8 mouse cellular contexts compared by ENCODE assay signal in genomic region chr4:126253637-126254272, GRCm38 (mm10). TPM values are rescaled to one million over a fixed set of nuclear protein-coding genes. Genes with fewer than 3 reads are reported as not detected.
A peak's percentile ranks its signal among the peaks of the same experiment; 100 is the strongest.
DNase-seq lines count a peak whose midpoint lies in the region; ATAC-seq and TF ChIP-seq lines count a peak whose summit lies in the region.

No protein-coding gene starts in this region.

- peak overlapping the region; percentile 88 for H3K4me3 ChIP-seq in heart, postnatal 0 days (ENCODE audit: low read depth, low read length)

- no peak for TF ChIP-seq CTCF in heart, postnatal 0 days (IDR thresholded peaks at IDR 0.05; ENCODE audit: low read depth)

- ATAC-seq in heart, postnatal 0 days (ENCODE audit: insufficient read depth, low read depth): no peak
- 0 out of 2 replicates have a peak, but pooled peaks have one; percentile 25 for ATAC-seq in megakaryocyte progenitor cell, adult 5-6 weeks (replicated peaks; ENCODE audit: poor library complexity)

- H3K9ac ChIP-seq in heart, postnatal 0 days (replicated peaks; ENCODE audit: low read depth, low read length): peak overlapping the region; percentile 90

- peak overlapping the region; percentile 89 for H3K4me2 ChIP-seq in heart, postnatal 0 days (ENCODE audit: low read depth, low read length)

- H3K27me3 ChIP-seq in heart, postnatal 0 days (ENCODE audit: control insufficient read depth, insufficient read depth, low read length): no peaks in the 10 kb centered on the region

- 58% methylated on average over 14 of the region's 14 CpGs for WGBS in heart, postnatal 0 days

- H3K36me3 ChIP-seq in heart, postnatal 0 days (replicated peaks; ENCODE audit: control insufficient read depth, insufficient read depth, low read length): no peaks in the 10 kb centered on the region

- peak overlapping the region; percentile 96 for H3K27ac ChIP-seq in heart, postnatal 0 days (ENCODE audit: low read depth)

- no peak for TF ChIP-seq EP300 in heart, postnatal 0 days (IDR thresholded peaks at IDR 0.05; ENCODE audit: low read depth)

- H3K4me1 ChIP-seq in heart, postnatal 0 days (ENCODE audit: control insufficient read depth, insufficient read depth): peaks cover 69% of the 10 kb centered on the region

- H3K9me3 ChIP-seq in heart, postnatal 0 days (replicated peaks; ENCODE audit: control insufficient read depth, low read length): no peaks in the 10 kb centered on the region

- DNase-seq in heart, adult 11 months: peak; percentile 92
- DNase-seq in heart, adult 9 months (ENCODE audit: low spot score in 2 of 2): no peak
- peak; percentile 66 for DNase-seq in CD4-positive, CD25-positive, alpha-beta regulatory T cell, adult 2 months (ENCODE audit: low read depth, low spot score)
- no peak for DNase-seq in heart, postnatal 0 days (ENCODE audit: low spot score)
- DNase-seq in urinary bladder, postnatal 25 days (ENCODE audit: low spot score): no peak
- no peak for DNase-seq in spleen, postnatal 10 days (ENCODE audit: low spot score in 2 of 2)
- DNase-seq in urinary bladder, postnatal 36 days (ENCODE audit: low spot score in 2 of 2): no peak

RNA-seq across cellular contexts. Expression of gene Map7d1, which starts 2.4 kb away (rescaled TPM):
- total RNA-seq in heart, postnatal 0 days (2014; rRNA removed; ENCODE audit: low replicate concordance): 75.0 and 90.1 TPM in 2 replicates
- 35.2 and 37.5 TPM in 2 replicates for polyA plus RNA-seq in heart, postnatal 0 days (2015; fragmentation: Nextera tagmentation; extraction: Ambion mirVana)
- total RNA-seq in megakaryocyte progenitor cell, adult 5-6 weeks (2015): 18.8 and 21.1 TPM in 2 replicates
- total RNA-seq in megakaryocyte progenitor cell, adult 5-6 weeks (2017): 35.8 and 39.6 TPM in 2 replicates

RNA-seq across cellular contexts. Expression of gene Trappc3, which starts 8.4 kb away (rescaled TPM):
- 46.4 and 63.1 TPM in 2 replicates for total RNA-seq in heart, postnatal 0 days (2014; rRNA removed; ENCODE audit: low replicate concordance)
- 80.3 and 86.7 TPM in 2 replicates for polyA plus RNA-seq in heart, postnatal 0 days (2015; fragmentation: Nextera tagmentation; extraction: Ambion mirVana)
- total RNA-seq in megakaryocyte progenitor cell, adult 5-6 weeks (2015): 33.5 and 38.5 TPM in 2 replicates
- total RNA-seq in megakaryocyte progenitor cell, adult 5-6 weeks (2017): 54.6 and 61.8 TPM in 2 replicates

RNA-seq across cellular contexts. Expression of gene Col8a2, which starts 32.8 kb away (rescaled TPM):
- total RNA-seq in heart, postnatal 0 days (2014; rRNA removed; ENCODE audit: low replicate concordance): 3.8 and 4.3 TPM in 2 replicates
- 0.71 and 1.1 TPM in 2 replicates for polyA plus RNA-seq in heart, postnatal 0 days (2015; fragmentation: Nextera tagmentation; extraction: Ambion mirVana)
- total RNA-seq in megakaryocyte progenitor cell, adult 5-6 weeks (2015): not detected in 2 replicates
- not detected in 2 replicates for total RNA-seq in megakaryocyte progenitor cell, adult 5-6 weeks (2017)

RNA-seq across cellular contexts. Expression of gene Thrap3, which starts 51.2 kb away (rescaled TPM):
- total RNA-seq in heart, postnatal 0 days (2014; rRNA removed; ENCODE audit: low replicate concordance): 84.1 and 121 TPM in 2 replicates
- 86.1 and 96.7 TPM in 2 replicates for polyA plus RNA-seq in heart, postnatal 0 days (2015; fragmentation: Nextera tagmentation; extraction: Ambion mirVana)
- total RNA-seq in megakaryocyte progenitor cell, adult 5-6 weeks (2015): 172 and 184 TPM in 2 replicates
- total RNA-seq in megakaryocyte progenitor cell, adult 5-6 weeks (2017): 286 and 377 TPM in 2 replicates

Comparison
In these comparisons a context has a peak if more than half of its experiments do, and no peak if none do; other contexts are left out.
1. DNase-seq: peak in heart, adult 11 months (single experiment) and CD4-positive, CD25-positive, alpha-beta regulatory T cell, adult 2 months (single experiment); none in heart, adult 9 months (0 of 2), heart, postnatal 0 days (single experiment), urinary bladder, postnatal 25 days (single experiment), spleen, postnatal 10 days (0 of 2) and urinary bladder, postnatal 36 days (0 of 2).